Mouse (Mus musculus) Patski (cell line): ENCODE data around the gene Hdac4. TPM values are rescaled to one million over a fixed set of nuclear protein-coding genes. Genes with fewer than 3 reads are reported as not detected.

Source experiments
- ATAC-seq: fragments of 100-300 bp; one replicate; pipeline ENCODE4 v1.8.0; 2021
- CTCF ChIA-PET: fragments of 350-600 bp; sonication (Branson Sonifier 250); formaldehyde crosslinking; loops from one replicate; lab custom pipeline; 2022; ENCODE audit warnings: inconsistent platforms; lab: Charles Lee
- POLR2A ChIA-PET: fragments of 350-600 bp; sonication (Branson Sonifier 250); formaldehyde crosslinking; loops from one replicate; lab custom pipeline; 2022; ENCODE audit warnings: antibody characterized with exemption, inconsistent platforms; lab: Charles Lee
- DNase-seq: peaks from one replicate; pipeline ENCODE4 v3.0.0-alpha.2; 2011; ENCODE audit warnings: low read depth, low spot score
- H3K27me3 ChIP-seq: fragments of 371-371 bp; one replicate; pipeline ENCODE4 v1.5.1; 2021
- CTCF ChIP-seq: fragments of 100-300 bp; IDR thresholded peaks from one replicate; pipeline ENCODE4 v1.5.1; 2021
- in situ Hi-C: fragments of 300-500 bp; cut with MboI; formaldehyde crosslinking; loops from 3 replicates; pipeline ENCODE4 v1.11.1; 2018; ENCODE audit warnings: low pct_unique_long_range_greater_than_20kb, mixed read lengths
- polyA plus RNA-seq: library from polyadenylated mRNA; unstranded; gene quantifications from one replicate; pipeline ENCODE4 v1.2.3, GENCODE M21; 2021

Hdac4 gene
- polyA plus RNA-seq, 1 experiment from 2014 or later, result 15.0 TPM

DNA sequence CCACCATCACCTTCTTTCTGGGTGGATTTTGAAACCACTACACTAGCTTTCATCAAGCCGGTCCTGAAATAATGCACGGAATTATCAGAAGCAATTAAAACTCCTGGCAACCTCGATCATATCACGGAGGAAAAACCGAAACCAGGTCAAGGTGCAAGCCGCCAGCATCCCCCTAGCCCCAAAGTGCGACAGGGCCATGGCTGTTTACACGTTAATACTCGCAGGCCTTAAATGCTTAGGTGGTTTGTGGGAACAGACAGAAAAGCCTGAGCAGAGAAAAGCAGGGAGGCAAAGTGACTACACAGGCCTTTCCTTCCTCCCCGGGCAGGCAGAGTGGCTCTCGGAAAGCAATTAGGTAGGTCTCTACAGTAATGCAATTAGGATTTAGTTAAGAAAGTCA, 16.4 kb downstream of the Hdac4 start:
- H3K27me3 ChIP-seq, result no peaks in the 10 kb centered on the region
- POLR2A ChIA-PET, result no interaction called here
- CTCF ChIA-PET, result no interaction called here
- ATAC-seq (no peak), DNase-seq (no peak)
- in situ Hi-C loops, result loop anchor here (10.0 to 25.0 kb wide), 2 partner anchors 174 to 183 kb away; no protein-coding TSS in a partner anchor
- no peak for TF ChIP-seq CTCF

DNA sequence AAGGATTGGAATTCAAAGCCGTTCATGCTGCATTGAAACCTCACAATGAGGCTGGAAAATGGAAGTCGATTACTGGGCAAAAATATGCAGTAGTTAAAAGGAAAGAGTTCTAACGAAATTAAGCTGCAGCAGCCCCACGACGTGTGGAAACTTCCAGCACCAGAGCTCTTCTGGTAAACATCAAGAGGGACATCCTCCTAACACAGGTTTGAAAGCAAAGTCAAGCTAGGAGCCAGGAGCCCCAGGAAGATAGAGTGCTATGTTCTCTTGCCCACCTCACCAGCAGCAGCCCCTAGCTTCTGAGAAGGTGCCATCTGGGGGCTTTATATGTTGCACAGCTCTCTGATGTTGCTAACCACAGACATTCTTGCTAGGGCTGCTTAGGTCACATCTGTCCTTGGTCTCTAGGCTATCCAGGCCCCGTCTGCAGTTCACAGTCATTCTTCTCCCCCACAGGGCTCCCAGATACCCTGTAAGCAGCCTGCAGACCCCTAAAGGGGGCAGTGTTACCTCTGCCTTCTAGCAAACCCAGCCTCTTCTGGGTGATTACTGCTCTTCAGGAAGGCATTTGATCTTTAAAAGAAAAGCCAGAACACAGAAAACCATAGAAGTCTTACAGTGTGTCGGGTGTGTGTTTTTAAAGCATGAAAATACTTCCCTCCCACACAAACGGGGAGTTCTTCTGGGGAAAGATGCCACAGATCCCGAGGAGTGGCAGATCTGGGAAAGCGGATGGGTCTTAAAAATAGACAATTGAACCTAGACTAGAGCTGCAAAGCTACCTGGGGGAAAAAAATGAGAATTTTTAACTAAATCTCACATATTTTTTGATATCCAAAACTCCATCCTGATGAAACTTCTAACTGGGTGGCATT, 17.2 kb downstream of the Hdac4 start:
- in situ Hi-C loops, result loop anchor here (10.0 to 25.0 kb wide), 2 partner anchors 173 to 184 kb away; no protein-coding TSS in a partner anchor
- ATAC-seq, result no peak
- no peak for DNase-seq
- ChIA-PET POLR2A (no interaction called here), CTCF (interaction anchor here (1.2 kb wide), 1 partner anchor 15 kb away, joined by 3 read pairs; no protein-coding TSS in a partner anchor)
- TF ChIP-seq CTCF, result no peak
- no peaks in the 10 kb centered on the region for H3K27me3 ChIP-seq

- DNase-seq (no peak), ATAC-seq (no peak)
- no peak for TF ChIP-seq CTCF
- CTCF ChIA-PET, result interaction anchor here (1.2 kb wide), 1 partner anchor 14 kb away, joined by 3 read pairs; no protein-coding TSS in a partner anchor
- no peaks in the 10 kb centered on the region for H3K27me3 ChIP-seq
- POLR2A ChIA-PET, result no interaction called here
- in situ Hi-C loops, result loop anchor here (10.0 to 25.0 kb wide), 2 partner anchors 173 to 185 kb away; no protein-coding TSS in a partner anchor
Measured at GRCm38 (mm10) chr1:92177599-92177998, 17.9 kb downstream of the Hdac4 start.

- in situ Hi-C loops, result loop anchor here (10.0 to 25.0 kb wide), 2 partner anchors 172 to 185 kb away; no protein-coding TSS in a partner anchor
- ATAC-seq (no peak), DNase-seq (no peak)
- TF ChIP-seq CTCF, result no peak
- H3K27me3 ChIP-seq, result no peaks in the 10 kb centered on the region
- ChIA-PET POLR2A (no interaction called here), CTCF (no interaction called here)
Measured at GRCm38 (mm10) chr1:92177196-92177595, 18.3 kb downstream of the Hdac4 start.

DNA sequence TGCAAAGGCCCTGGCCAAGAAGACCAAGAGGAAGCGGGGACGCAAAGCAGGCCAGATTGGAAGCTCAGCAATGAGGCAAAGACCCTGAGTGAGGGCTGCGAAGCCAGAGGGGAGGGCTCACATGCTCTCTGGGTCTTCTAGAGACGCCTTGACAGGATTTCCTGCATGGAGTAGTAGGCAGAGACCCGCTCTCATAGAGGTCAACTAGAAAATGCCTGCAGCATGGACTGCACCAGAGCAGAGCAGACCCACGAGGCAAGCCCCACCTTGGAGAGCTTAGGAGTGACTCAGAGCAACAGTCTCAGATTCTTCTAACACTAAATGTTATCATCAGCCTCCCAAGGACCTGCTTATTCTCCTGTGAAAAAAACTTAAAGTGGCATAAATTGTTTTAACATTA, 20.2 kb downstream of the Hdac4 start:
- POLR2A ChIA-PET, result interaction anchor here (0.5 kb wide), 1 partner anchor 41 kb away, joined by 5 read pairs; no protein-coding TSS in a partner anchor
- no peak for ATAC-seq
- CTCF ChIA-PET, result interaction anchor here (1.7 kb wide), 1 partner anchor 12 kb away, joined by 8 read pairs; no protein-coding TSS in a partner anchor

DNA sequence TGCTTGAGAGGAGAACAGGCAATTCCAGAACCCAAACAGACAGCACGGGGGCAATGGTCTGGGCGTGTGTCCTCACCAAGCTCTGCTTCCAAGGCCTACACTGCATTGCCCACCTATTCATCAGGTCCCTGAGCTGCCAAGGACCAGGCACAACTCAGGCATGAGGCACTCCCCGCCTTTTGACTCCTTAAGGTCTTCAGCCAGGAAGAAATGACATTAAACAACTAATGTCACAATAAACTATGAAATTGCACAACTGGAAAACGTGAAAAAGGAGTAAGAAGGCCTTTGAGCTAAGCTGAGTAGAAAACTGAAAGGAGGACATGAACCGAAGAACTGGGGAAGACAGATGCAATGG, 20.6 kb downstream of the Hdac4 start:
- POLR2A ChIA-PET, result no interaction called here
- no peak for DNase-seq
- CTCF ChIA-PET, result interaction anchor here (1.7 kb wide), 1 partner anchor 12 kb away, joined by 8 read pairs; no protein-coding TSS in a partner anchor
- no peak for ATAC-seq
- TF ChIP-seq CTCF, result no peak
- in situ Hi-C loops, result loop anchor here (5.0 to 25.0 kb wide), 3 partner anchors 98 to 187 kb away; no protein-coding TSS in a partner anchor
- H3K27me3 ChIP-seq, result no peaks in the 10 kb centered on the region

More for the DNA sequence above, 20.2 kb downstream of the Hdac4 start:
- no peaks in the 10 kb centered on the region for H3K27me3 ChIP-seq
- in situ Hi-C loops, result loop anchor here (10.0 to 25.0 kb wide), 2 partner anchors 170 to 187 kb away; no protein-coding TSS in a partner anchor
- no peak for DNase-seq
- TF ChIP-seq CTCF, result no peak

DNA sequence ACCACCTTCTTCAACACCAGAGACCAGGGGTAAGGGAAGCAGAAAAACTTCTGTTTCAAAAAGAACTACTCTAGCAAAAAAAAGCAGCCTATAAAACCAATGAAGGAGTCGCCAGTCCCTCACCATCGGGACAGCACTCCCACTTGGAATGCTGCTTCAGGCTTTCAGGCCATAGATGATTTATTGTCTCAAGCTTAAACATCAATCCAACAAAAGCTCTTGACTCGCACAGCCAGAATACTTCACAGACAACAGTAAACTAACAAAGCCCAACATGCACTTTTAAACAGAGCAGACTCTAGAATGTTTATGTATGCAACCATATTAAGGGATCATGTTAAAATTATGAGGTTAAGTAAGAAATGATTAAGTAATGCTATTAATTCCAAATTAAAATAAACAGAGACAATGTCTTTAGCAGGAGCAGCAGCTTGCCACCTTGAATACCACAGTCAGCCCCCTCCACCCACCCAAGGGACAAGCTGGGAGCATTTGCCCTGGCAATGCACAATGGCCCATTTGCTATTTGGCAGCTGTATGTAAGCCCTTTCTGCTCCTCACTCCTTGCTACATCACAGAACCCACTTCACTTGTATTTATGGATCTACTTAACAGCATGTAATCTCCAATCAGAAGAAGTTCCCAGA, 21.1 kb downstream of the Hdac4 start:
- CTCF ChIA-PET, result no interaction called here
- in situ Hi-C loops, result loop anchor here (5.0 to 10.0 kb wide), 2 partner anchors 97 to 170 kb away; no protein-coding TSS in a partner anchor
- DNase-seq, result no peak
- TF ChIP-seq CTCF, result no peak
- H3K27me3 ChIP-seq, result no peaks in the 10 kb centered on the region
- no peak for ATAC-seq
- POLR2A ChIA-PET, result no interaction called here

DNA sequence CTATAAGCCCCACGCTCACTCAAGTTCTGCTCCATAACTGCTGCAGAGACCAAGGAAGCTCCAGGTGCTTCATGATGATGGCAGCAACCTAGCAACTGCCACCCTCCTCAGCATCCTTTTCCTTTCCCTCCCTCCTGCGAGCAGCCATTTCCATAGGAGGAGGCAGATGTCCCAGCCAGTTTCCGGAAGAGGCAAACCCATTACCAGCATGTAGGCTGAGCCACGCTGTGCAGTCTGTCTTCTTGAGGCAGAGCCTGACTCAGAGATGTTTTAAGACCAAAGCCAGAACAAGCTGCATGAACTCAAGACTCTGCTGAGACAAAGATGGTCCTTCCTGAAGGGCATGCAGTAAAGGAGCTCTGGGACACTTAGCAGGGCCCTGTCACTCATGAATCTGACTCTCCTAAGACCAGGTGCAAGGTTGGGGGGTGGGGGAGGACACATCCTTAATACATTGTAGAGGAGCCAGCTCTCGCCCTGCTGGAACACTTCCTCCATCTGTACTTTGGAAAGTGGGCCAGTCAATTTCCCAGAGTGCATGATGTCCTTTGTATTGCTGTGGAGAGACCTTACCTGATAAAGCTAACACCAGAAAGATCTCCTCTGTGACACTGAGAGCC, 24.8 kb downstream of the Hdac4 start:
- POLR2A ChIA-PET, result no interaction called here
- DNase-seq (no peak), ATAC-seq (no peak)
- in situ Hi-C loops, result loop anchor here (5.0 to 10.0 kb wide), 2 partner anchors 93 to 166 kb away; no protein-coding TSS in a partner anchor
- TF ChIP-seq CTCF, result no peak
- CTCF ChIA-PET, result no interaction called here
- no peaks in the 10 kb centered on the region for H3K27me3 ChIP-seq

DNA sequence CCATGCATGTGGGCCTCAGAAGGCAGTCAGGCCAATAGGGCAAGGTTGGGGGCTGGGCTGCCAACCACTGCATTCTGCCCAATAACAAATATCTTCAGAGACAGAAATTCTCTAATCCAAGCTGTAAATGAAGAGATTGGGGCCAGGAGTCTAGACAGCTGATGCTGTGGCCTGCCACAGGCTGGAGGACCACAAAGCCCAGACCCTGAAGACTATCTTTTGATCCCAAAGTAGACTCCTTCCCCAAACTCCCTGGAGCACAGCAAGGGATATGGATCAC, 25.8 kb downstream of the Hdac4 start:
- no peak for ATAC-seq
- in situ Hi-C loops, result loop anchor here (5.0 to 10.0 kb wide), 2 partner anchors 92 to 165 kb away; no protein-coding TSS in a partner anchor
- DNase-seq, result no peak
- no peaks in the 10 kb centered on the region for H3K27me3 ChIP-seq
- CTCF ChIA-PET, result no interaction called here
- no peak for TF ChIP-seq CTCF
- POLR2A ChIA-PET, result no interaction called here
